Mouse (Mus musculus): ENCODE results near the gene Tppp3. TPM values are rescaled to one million over a fixed set of nuclear protein-coding genes. Genes with fewer than 3 reads are reported as not detected.

Tppp3 gene
- polyA plus RNA-seq, 1 experiment = 21.5 TPM

- TF ChIP-seq POLR2A (IDR thresholded peaks at IDR 0.05; ENCODE audit: control insufficient read depth, low read depth, low read length) (no peak), CTCF (IDR thresholded peaks at IDR 0.05; ENCODE audit: control insufficient read depth, insufficient read depth, insufficient replicate concordance, low read depth, low read length) (peak; percentile 47; the same call in 1 of the 2 replicates)
- Histone ChIP-seq H3K27ac (ENCODE audit: control insufficient read depth, insufficient read depth, low read depth, low read length) (no peak overlapping the region), H3K36me3 (ENCODE audit: control insufficient read depth, insufficient read depth, low read length) (peaks cover 4% of the 10 kb centered on the region), H3K27me3 (ENCODE audit: control insufficient read depth, insufficient read depth, low read length) (no peaks in the 10 kb centered on the region), H3K4me3 (ENCODE audit: control insufficient read depth, low read depth, low read length) (no peak overlapping the region), H3K4me1 (ENCODE audit: control insufficient read depth, insufficient read depth, low read length) (no peaks in the 10 kb centered on the region)
Measured at GRCm38 (mm10) chr8:105484392-105484791, 13.1 kb upstream of the Tppp3 start.

DNA sequence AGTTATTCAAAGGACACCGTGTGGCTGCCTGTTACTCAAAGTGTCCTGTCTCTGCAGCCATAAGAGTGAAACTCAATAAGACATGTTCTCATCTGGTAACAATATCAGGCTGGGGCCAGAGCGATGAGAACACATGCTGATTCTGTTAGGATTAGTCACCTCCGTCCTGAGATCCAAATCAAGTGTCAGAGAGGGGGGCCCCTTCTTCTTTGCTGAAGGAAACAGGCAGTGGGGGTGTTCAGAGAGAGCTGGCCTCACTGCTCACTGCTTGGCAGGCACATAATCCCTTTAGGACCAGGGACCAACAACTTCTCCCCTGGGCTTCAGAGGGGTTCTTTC is 12.7 kb upstream of the Tppp3 start:
- TF ChIP-seq CTCF (IDR thresholded peaks at IDR 0.05; ENCODE audit: control insufficient read depth, insufficient read depth, insufficient replicate concordance, low read depth, low read length) (no peak), POLR2A (IDR thresholded peaks at IDR 0.05; ENCODE audit: control insufficient read depth, low read depth, low read length) (no peak)
- no peak overlapping the region for H3K4me3 ChIP-seq (ENCODE audit: control insufficient read depth, low read depth, low read length)
- H3K36me3 ChIP-seq (ENCODE audit: control insufficient read depth, insufficient read depth, low read length) = peaks cover 4% of the 10 kb centered on the region
- H3K27ac ChIP-seq (ENCODE audit: control insufficient read depth, insufficient read depth, low read depth, low read length) = no peak overlapping the region
- no peaks in the 10 kb centered on the region for H3K27me3 ChIP-seq (ENCODE audit: control insufficient read depth, insufficient read depth, low read length)
- no peaks in the 10 kb centered on the region for H3K4me1 ChIP-seq (ENCODE audit: control insufficient read depth, insufficient read depth, low read length)

DNA sequence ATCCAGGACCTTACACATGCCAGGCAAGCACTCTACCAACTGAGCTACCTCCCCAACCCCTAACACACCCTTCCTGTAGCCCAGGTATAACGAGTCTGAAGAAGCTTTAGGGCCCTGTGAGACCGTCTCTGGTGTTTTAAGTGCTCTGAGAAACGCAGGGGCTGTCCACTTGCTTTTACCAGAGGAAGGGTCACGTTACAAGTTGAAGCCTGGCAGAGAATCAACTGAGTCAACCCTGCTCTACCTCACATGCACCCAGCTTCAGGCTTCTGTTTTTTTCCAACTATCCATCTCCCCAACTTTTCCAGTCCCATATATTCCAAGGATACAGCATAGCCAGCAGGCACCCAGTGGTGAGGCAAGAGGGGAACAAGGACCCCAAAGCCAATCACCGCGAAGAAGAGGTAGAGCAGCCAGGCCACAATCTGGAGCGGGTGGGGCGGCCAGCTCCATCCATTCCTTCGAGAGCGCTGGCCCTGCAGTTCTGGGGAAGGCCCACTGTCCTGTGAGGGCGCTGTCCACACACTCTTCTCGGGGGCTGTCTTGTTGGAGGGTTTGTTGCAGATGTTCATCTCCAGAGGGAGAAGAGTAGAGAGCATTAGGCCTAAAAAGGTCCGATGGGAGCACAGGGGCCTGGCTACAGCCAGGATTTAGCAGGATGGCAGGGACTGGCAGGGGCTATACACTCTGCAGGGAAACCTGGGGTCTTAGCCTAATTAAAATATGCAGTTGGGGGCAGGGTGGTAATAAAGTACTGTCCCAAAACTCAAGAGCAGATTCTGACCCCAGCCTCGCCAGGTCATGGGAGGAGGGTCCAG is 12.1 kb upstream of the Tppp3 start:
- Histone ChIP-seq H3K27me3 (ENCODE audit: control insufficient read depth, insufficient read depth, low read length) (no peaks in the 10 kb centered on the region), H3K4me3 (ENCODE audit: control insufficient read depth, low read depth, low read length) (no peak overlapping the region), H3K4me1 (ENCODE audit: control insufficient read depth, insufficient read depth, low read length) (no peaks in the 10 kb centered on the region), H3K36me3 (ENCODE audit: control insufficient read depth, insufficient read depth, low read length) (peaks cover 4% of the 10 kb centered on the region), H3K27ac (ENCODE audit: control insufficient read depth, insufficient read depth, low read depth, low read length) (no peak overlapping the region)
- TF ChIP-seq POLR2A (IDR thresholded peaks at IDR 0.05; ENCODE audit: control insufficient read depth, low read depth, low read length) = no peak
- TF ChIP-seq CTCF (IDR thresholded peaks at IDR 0.05; ENCODE audit: control insufficient read depth, insufficient read depth, insufficient replicate concordance, low read depth, low read length) = peak; percentile 33; the same call in 1 of the 2 replicates

DNA sequence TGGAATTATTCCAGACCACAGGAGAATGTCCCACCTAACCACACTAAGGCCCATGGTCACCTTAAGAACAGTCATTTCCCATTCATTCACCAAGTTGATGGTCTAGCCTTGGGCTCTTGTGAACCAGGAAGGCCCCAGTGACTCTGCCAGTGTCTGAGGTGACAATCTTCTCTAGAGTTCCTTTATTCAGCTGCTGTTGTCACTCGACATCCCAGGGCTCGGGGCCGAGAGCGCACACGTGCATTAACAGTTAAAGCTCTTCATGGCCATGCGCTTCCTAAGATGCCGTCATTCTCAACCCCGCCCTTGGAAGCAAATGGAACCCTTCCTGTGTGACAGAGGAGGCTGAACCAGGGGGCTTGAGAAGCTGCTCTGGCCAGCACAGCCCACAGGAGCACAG is 10.8 kb upstream of the Tppp3 start:
- TF ChIP-seq CTCF (IDR thresholded peaks at IDR 0.05; ENCODE audit: control insufficient read depth, insufficient read depth, insufficient replicate concordance, low read depth, low read length) = no peak
- no peak for TF ChIP-seq POLR2A (IDR thresholded peaks at IDR 0.05; ENCODE audit: control insufficient read depth, low read depth, low read length)
- H3K27ac ChIP-seq (ENCODE audit: control insufficient read depth, insufficient read depth, low read depth, low read length) = no peak overlapping the region

DNA sequence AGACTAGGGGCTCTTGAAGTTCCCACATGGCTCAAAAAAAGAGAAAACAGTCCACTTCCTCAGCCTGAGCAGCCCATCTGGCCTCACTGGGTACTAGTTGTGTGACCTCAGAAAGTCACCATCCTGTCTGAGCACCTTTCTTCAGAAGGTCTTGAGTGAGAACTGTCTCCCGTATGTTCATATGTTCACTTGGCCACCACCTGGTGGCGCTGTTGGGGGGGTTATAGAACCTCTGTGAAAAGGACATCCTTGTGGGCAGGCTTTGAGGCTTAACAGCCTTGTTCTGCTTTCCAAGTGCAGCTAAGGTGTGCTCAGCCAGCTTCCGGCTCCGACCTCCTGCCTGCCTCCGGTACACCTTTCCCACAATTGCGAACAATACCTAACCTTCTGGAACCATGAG is 10.1 kb upstream of the Tppp3 start:
- H3K27ac ChIP-seq (ENCODE audit: control insufficient read depth, insufficient read depth, low read depth, low read length) = no peak overlapping the region

More for the DNA sequence above, 10.8 kb upstream of the Tppp3 start:
- Histone ChIP-seq H3K27me3 (ENCODE audit: control insufficient read depth, insufficient read depth, low read length) (no peaks in the 10 kb centered on the region), H3K4me3 (ENCODE audit: control insufficient read depth, low read depth, low read length) (no peak overlapping the region), H3K4me1 (ENCODE audit: control insufficient read depth, insufficient read depth, low read length) (no peaks in the 10 kb centered on the region), H3K36me3 (ENCODE audit: control insufficient read depth, insufficient read depth, low read length) (peaks cover 4% of the 10 kb centered on the region)

DNA sequence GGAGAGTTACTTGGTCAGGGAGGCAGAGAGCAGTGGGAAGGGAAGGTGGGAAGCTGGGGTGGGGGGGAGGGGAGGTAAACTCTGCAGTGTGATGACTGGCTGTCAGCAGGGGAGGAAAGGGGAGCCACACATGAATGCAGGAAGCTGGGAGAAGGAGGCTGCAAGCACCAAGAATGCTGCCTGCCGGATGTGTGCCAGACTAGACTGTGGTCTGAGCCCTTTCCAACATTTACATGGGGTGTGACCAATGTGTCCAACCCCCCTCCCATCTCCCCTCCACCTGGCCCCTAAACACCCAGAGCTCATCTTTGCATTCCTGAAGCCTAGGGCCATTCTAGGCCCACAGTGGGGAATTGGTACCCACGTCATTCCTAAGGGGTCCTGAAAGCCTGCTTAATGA is 9.7 kb upstream of the Tppp3 start:
- Histone ChIP-seq H3K4me3 (ENCODE audit: control insufficient read depth, low read depth, low read length) (no peak overlapping the region), H3K4me1 (ENCODE audit: control insufficient read depth, insufficient read depth, low read length) (no peaks in the 10 kb centered on the region), H3K27me3 (ENCODE audit: control insufficient read depth, insufficient read depth, low read length) (no peaks in the 10 kb centered on the region), H3K27ac (ENCODE audit: control insufficient read depth, insufficient read depth, low read depth, low read length) (no peak overlapping the region), H3K36me3 (ENCODE audit: control insufficient read depth, insufficient read depth, low read length) (peaks cover 4% of the 10 kb centered on the region)
- TF ChIP-seq CTCF (IDR thresholded peaks at IDR 0.05; ENCODE audit: control insufficient read depth, insufficient read depth, insufficient replicate concordance, low read depth, low read length) (no peak), POLR2A (IDR thresholded peaks at IDR 0.05; ENCODE audit: control insufficient read depth, low read depth, low read length) (no peak)

More for the DNA sequence above, 10.1 kb upstream of the Tppp3 start:
- Histone ChIP-seq H3K36me3 (ENCODE audit: control insufficient read depth, insufficient read depth, low read length) (peaks cover 4% of the 10 kb centered on the region), H3K4me3 (ENCODE audit: control insufficient read depth, low read depth, low read length) (no peak overlapping the region), H3K4me1 (ENCODE audit: control insufficient read depth, insufficient read depth, low read length) (no peaks in the 10 kb centered on the region), H3K27me3 (ENCODE audit: control insufficient read depth, insufficient read depth, low read length) (no peaks in the 10 kb centered on the region)
- TF ChIP-seq POLR2A (IDR thresholded peaks at IDR 0.05; ENCODE audit: control insufficient read depth, low read depth, low read length) (no peak), CTCF (IDR thresholded peaks at IDR 0.05; ENCODE audit: control insufficient read depth, insufficient read depth, insufficient replicate concordance, low read depth, low read length) (peak; percentile 43; the same call in 1 of the 2 replicates)

- TF ChIP-seq POLR2A (IDR thresholded peaks at IDR 0.05; ENCODE audit: control insufficient read depth, low read depth, low read length) (no peak), CTCF (IDR thresholded peaks at IDR 0.05; ENCODE audit: control insufficient read depth, insufficient read depth, insufficient replicate concordance, low read depth, low read length) (no peak)
- Histone ChIP-seq H3K4me1 (ENCODE audit: control insufficient read depth, insufficient read depth, low read length) (peaks cover 7% of the 10 kb centered on the region; the same call in 1 of the 2 replicates), H3K36me3 (ENCODE audit: control insufficient read depth, insufficient read depth, low read length) (peaks cover 2% of the 10 kb centered on the region; the same call in 1 of the 2 replicates), H3K27me3 (ENCODE audit: control insufficient read depth, insufficient read depth, low read length) (no peaks in the 10 kb centered on the region), H3K27ac (ENCODE audit: control insufficient read depth, insufficient read depth, low read depth, low read length) (no peak overlapping the region), H3K4me3 (ENCODE audit: control insufficient read depth, low read depth, low read length) (no peak overlapping the region)
Measured at GRCm38 (mm10) chr8:105477792-105478191, 6.5 kb upstream of the Tppp3 start.

Measured in testis, adult 2 months (tissue).